Mouse (Mus musculus) kidney, postnatal 10 days (tissue): ENCODE measurements around the gene Fcho2.
A peak's percentile ranks its signal among the peaks of the same experiment; 100 is the strongest.

Experiments used
- DNase-seq: peaks from one replicate; pipeline ENCODE4 v3.0.0; 2021; ENCODE audit warnings: mixed read lengths

Fcho2 gene

GRCm38 (mm10) chr13:98705501-98705900 lies 109.7 kb downstream of the Fcho2 start:
- DNase-seq = no peak

- no peak for DNase-seq
These were observed 111.5 kb downstream of the Fcho2 start for GRCm38 (mm10) chr13:98703786-98704185.

GRCm38 (mm10) chr13:98702361-98702760 lies 112.9 kb downstream of the Fcho2 start:
- DNase-seq = no peak

- DNase-seq = no peak
These were observed 114.0 kb downstream of the Fcho2 start for GRCm38 (mm10) chr13:98701309-98701675.

GRCm38 (mm10) chr13:98700661-98701308 lies 114.5 kb downstream of the Fcho2 start:
- DNase-seq = peak; percentile 28

- peak; percentile 3 for DNase-seq
These were observed 115.2 kb downstream of the Fcho2 start for GRCm38 (mm10) chr13:98699982-98700540.

GRCm38 (mm10) chr13:98699051-98699744 lies 116.1 kb downstream of the Fcho2 start:
- no peak for DNase-seq

- no peak for DNase-seq
These were observed 118.5 kb downstream of the Fcho2 start for GRCm38 (mm10) chr13:98696716-98697115.

GRCm38 (mm10) chr13:98695546-98695945 lies 119.7 kb downstream of the Fcho2 start:
- DNase-seq = peak; percentile 70

GRCm38 (mm10) chr13:98694773-98695314 lies 120.4 kb downstream of the Fcho2 start, which contains the start of gene Tmem171:
Tmem171 (minus strand) TSS chr13:98694834.
- peak; percentile 72 for DNase-seq

- DNase-seq = no peak
These were observed 121.9 kb downstream of the Fcho2 start for GRCm38 (mm10) chr13:98693316-98693715.

GRCm38 (mm10) chr13:98691956-98692515 lies 123.2 kb downstream of the Fcho2 start:
- no peak for DNase-seq

GRCm38 (mm10) chr13:98690886-98691285 lies 124.4 kb downstream of the Fcho2 start:
- no peak for DNase-seq

GRCm38 (mm10) chr13:98689605-98690290 lies 125.5 kb downstream of the Fcho2 start:
- DNase-seq = peak; percentile 69

- DNase-seq = no peak
These were observed 127.3 kb downstream of the Fcho2 start for GRCm38 (mm10) chr13:98687931-98688330.

- DNase-seq = no peak
These were observed 130.9 kb downstream of the Fcho2 start for GRCm38 (mm10) chr13:98684144-98684900.

GRCm38 (mm10) chr13:98683412-98683811 lies 131.8 kb downstream of the Fcho2 start:
- DNase-seq = no peak

GRCm38 (mm10) chr13:98680470-98681060 lies 134.7 kb downstream of the Fcho2 start:
- DNase-seq = no peak

GRCm38 (mm10) chr13:98679631-98680041 lies 135.6 kb downstream of the Fcho2 start:
- peak; percentile 49 for DNase-seq

GRCm38 (mm10) chr13:98679230-98679629 lies 136.0 kb downstream of the Fcho2 start:
- DNase-seq = no peak

- no peak for DNase-seq
These were observed 141.3 kb downstream of the Fcho2 start for GRCm38 (mm10) chr13:98673922-98674321.
